Mouse (Mus musculus): ENCODE measurements around the gene Tph1. TPM values are rescaled to one million over a fixed set of nuclear protein-coding genes. Genes with fewer than 3 reads are reported as not detected.
"Not testable (repeated sequence)": the region's sequence is repeated elsewhere in the genome, so short reads cannot be mapped to it uniquely, and the experiment has no call there.

Tph1 gene
- total RNA-seq, 2 experiments from 2014 or later = 0.44 to 0.61 TPM

- DNase-seq (ENCODE audit: low spot score in 2 of 2) = no peak
- Histone ChIP-seq H3K27ac (no peak overlapping the region), H3K4me3 (no peak overlapping the region)
- no peak for TF ChIP-seq CTCF (conservative IDR thresholded peaks at IDR 0.05)
Measured at GRCm38 (mm10) chr7:46678417-46678816, 6.1 kb upstream of the Tph1 start.

GRCm38 (mm10) chr7:46676808-46677360 lies 4.5 kb upstream of the Tph1 start:
- Histone ChIP-seq H3K27ac (no peak overlapping the region), H3K4me3 (no peak overlapping the region)
- TF ChIP-seq CTCF (conservative IDR thresholded peaks at IDR 0.05) = no peak
- no peak for DNase-seq (ENCODE audit: low spot score in 2 of 2)

- no peak for DNase-seq (ENCODE audit: low spot score in 2 of 2)
- H3K27ac ChIP-seq = no peak overlapping the region
- no peak overlapping the region for H3K4me3 ChIP-seq
- TF ChIP-seq CTCF (conservative IDR thresholded peaks at IDR 0.05) = no peak
Measured at GRCm38 (mm10) chr7:46675886-46676285, 3.5 kb upstream of the Tph1 start.

- peak; percentile 30 to 42 for DNase-seq (ENCODE audit: low spot score in 2 of 2)
- no peak overlapping the region for H3K4me3 ChIP-seq
- no peak overlapping the region for H3K27ac ChIP-seq
- no peak for TF ChIP-seq CTCF (conservative IDR thresholded peaks at IDR 0.05)
Measured at GRCm38 (mm10) chr7:46675061-46675460, 2.7 kb upstream of the Tph1 start.

- DNase-seq (ENCODE audit: low spot score in 2 of 2) = no peak
- Histone ChIP-seq H3K27ac (no peak overlapping the region), H3K4me3 (no peak overlapping the region)
- no peak for TF ChIP-seq CTCF (conservative IDR thresholded peaks at IDR 0.05)
Measured at GRCm38 (mm10) chr7:46667256-46667655, 5.1 kb downstream of the Tph1 start.

- peak; percentile 82 for TF ChIP-seq CTCF (conservative IDR thresholded peaks at IDR 0.05)
- no peak overlapping the region for H3K4me3 ChIP-seq
- H3K27ac ChIP-seq = no peak overlapping the region
- DNase-seq (ENCODE audit: low spot score in 2 of 2) = peak in 1 of 2 experiments; percentile 36
Measured at GRCm38 (mm10) chr7:46665236-46665635, 7.1 kb downstream of the Tph1 start.

GRCm38 (mm10) chr7:46661591-46662090 lies 10.7 kb downstream of the Tph1 start:
- no peak for DNase-seq (ENCODE audit: low spot score in 2 of 2)
- Histone ChIP-seq H3K27ac (no peak overlapping the region), H3K4me3 (peak overlapping the region; percentile 27; the same call in 1 of the 2 replicates)
- no peak for TF ChIP-seq CTCF (conservative IDR thresholded peaks at IDR 0.05)

- no peak overlapping the region for H3K4me3 ChIP-seq
- no peak for DNase-seq (ENCODE audit: low spot score in 2 of 2)
- H3K27ac ChIP-seq = no peak overlapping the region
- no peak for TF ChIP-seq CTCF (conservative IDR thresholded peaks at IDR 0.05)
Measured at GRCm38 (mm10) chr7:46652279-46652678, 20.1 kb downstream of the Tph1 start.

GRCm38 (mm10) chr7:46650231-46650630 lies 22.1 kb downstream of the Tph1 start:
- not testable (repeated sequence) for H3K4me3 ChIP-seq; DNase-seq (ENCODE audit: low spot score in 2 of 2); H3K27ac ChIP-seq

- no peak for TF ChIP-seq CTCF (conservative IDR thresholded peaks at IDR 0.05)
- Histone ChIP-seq H3K4me3 (no peak overlapping the region), H3K27ac (no peak overlapping the region)
- DNase-seq (ENCODE audit: low spot score in 2 of 2) = peak in 1 of 2 experiments; percentile 32
Measured at GRCm38 (mm10) chr7:46648431-46649140, 23.8 kb downstream of the Tph1 start.

- Histone ChIP-seq H3K4me3 (no peak overlapping the region), H3K27ac (no peak overlapping the region)
- peak; percentile 59 for TF ChIP-seq CTCF (conservative IDR thresholded peaks at IDR 0.05)
- DNase-seq (ENCODE audit: low spot score in 2 of 2) = no peak
Measured at GRCm38 (mm10) chr7:46643172-46643571, 29.2 kb downstream of the Tph1 start.

- H3K27ac ChIP-seq = peak overlapping the region; percentile 89
- peak overlapping the region; percentile 87 for H3K4me3 ChIP-seq
- peak in 1 of 2 experiments; percentile 25 for DNase-seq (ENCODE audit: low spot score in 2 of 2)
- TF ChIP-seq CTCF (conservative IDR thresholded peaks at IDR 0.05) = no peak
Measured at GRCm38 (mm10) chr7:46640062-46640461, 32.3 kb downstream of the Tph1 start.

GRCm38 (mm10) chr7:46639692-46640031 lies 32.7 kb downstream of the Tph1 start, which contains the start of gene Sergef:
Gene Sergef (minus strand): TSS chr7:46639807.
- TF ChIP-seq CTCF (conservative IDR thresholded peaks at IDR 0.05) = peak; percentile 37
- peak within 1 kb of the TSS; percentile 89 for H3K27ac ChIP-seq
- peak; percentile 90 to 91 for DNase-seq (ENCODE audit: low spot score in 2 of 2)
- peak within 1 kb of the TSS; percentile 87 for H3K4me3 ChIP-seq
